Mouse (Mus musculus) 3134 (cell line): ENCODE measurements around the gene Mei4.

Experiments used
- DNase-seq: peaks from one replicate; pipeline ENCODE4 v3.0.0-alpha.2; 2011; ENCODE audit warnings: low spot score; ENCODE audit not compliant: insufficient read length; ENCODE audit errors: extremely low read depth

Gene Mei4

GRCm38 (mm10) chr9:82136119-82136518 lies 272.6 kb downstream of the Mei4 start:
- DNase-seq, result no peak

- no peak for DNase-seq
These were observed 296.7 kb downstream of the Mei4 start for GRCm38 (mm10) chr9:82160143-82160542.

- DNase-seq, result no peak
These were observed 298.9 kb downstream of the Mei4 start for GRCm38 (mm10) chr9:82162415-82162814.

- DNase-seq, result no peak
These were observed 354.5 kb downstream of the Mei4 start for GRCm38 (mm10) chr9:82217976-82218375.

GRCm38 (mm10) chr9:82247695-82248445 lies 384.4 kb downstream of the Mei4 start:
- DNase-seq, result no peak
